16 mouse cellular contexts compared by ENCODE assay signal in genomic region chr5:35956268-35956667, GRCm38 (mm10).
"Had no signal": no experiment of that assay in that cellular context is flagged by ENCODE, and none has a peak within 500 bp of the region (broad histone marks: within the 10 kb centered on the region; RNA-seq: fewer than 3 reads in every experiment).

No protein-coding gene starts in this region.

- H3K4me2 ChIP-seq: neural tube, embryonic 12.5 days; neural tube, embryonic 13.5 days; neural tube, embryonic 15.5 days; stomach, embryonic 15.5 days had no signal

- H3K4me3 ChIP-seq: neural tube, embryonic 12.5 days; neural tube, embryonic 13.5 days; neural tube, embryonic 15.5 days; stomach, embryonic 15.5 days had no signal

- H3K27ac ChIP-seq: neural tube, embryonic 12.5 days; neural tube, embryonic 13.5 days; neural tube, embryonic 15.5 days; stomach, embryonic 15.5 days; stomach, postnatal 0 days had no signal

- H3K4me1 ChIP-seq: neural tube, embryonic 12.5 days; stomach, embryonic 15.5 days had no signal

- H3K9me3 ChIP-seq: neural tube, embryonic 12.5 days; neural tube, embryonic 13.5 days; neural tube, embryonic 15.5 days; stomach, embryonic 15.5 days had no signal

- H3K9ac ChIP-seq: neural tube, embryonic 12.5 days; neural tube, embryonic 13.5 days; neural tube, embryonic 15.5 days; stomach, embryonic 15.5 days had no signal

- H3K27me3 ChIP-seq: neural tube, embryonic 12.5 days; neural tube, embryonic 13.5 days; neural tube, embryonic 15.5 days; stomach, embryonic 15.5 days had no signal

- DNase-seq: retina, postnatal 1 day; right cerebral cortex, adult 18-20 months; right cerebral cortex, postnatal 14 days; right cerebral cortex, postnatal 25 days; right cerebral cortex, postnatal 4 days; spleen, adult 18-20 months; thymus, adult 18-20 months; thymus, adult 2 months; thymus, postnatal 14 days; thymus, postnatal 36 days; thymus, postnatal 4 days had no signal
